Comparison of ENCODE assay signal across 28 mouse cellular contexts in the genomic region with DNA sequence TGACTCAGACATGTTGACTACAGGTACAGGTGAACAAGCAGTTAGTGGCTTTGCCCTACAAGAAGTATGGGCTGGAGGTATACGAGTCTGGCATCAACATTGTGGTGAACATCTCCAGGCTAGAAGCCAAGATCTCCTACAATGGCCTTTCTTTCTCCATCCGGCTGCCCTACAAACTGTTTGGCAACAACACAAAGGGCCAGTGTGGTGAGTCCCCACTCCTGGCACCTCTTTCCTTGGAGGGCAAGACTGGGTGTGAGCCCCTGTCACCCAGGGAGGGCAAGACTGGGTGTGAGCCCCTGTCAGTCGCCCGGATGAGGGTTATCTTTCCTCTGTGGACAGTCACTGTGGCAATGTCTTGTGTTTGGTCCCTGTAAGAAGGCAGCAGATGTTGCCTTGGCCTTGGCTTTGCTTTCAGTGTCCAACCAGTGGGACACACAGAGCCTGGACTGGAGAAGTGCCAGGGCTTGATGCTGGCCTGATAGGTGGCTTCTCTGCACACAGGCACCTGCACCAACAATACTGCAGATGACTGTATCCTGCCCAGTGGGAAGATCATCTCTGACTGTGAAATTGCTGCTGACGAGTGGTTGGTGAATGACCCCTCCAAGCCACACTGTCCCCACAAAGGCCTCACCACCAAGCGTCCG. TPM values are rescaled to one million over a fixed set of nuclear protein-coding genes. Genes with fewer than 3 reads are reported as not detected.
DNase-seq lines count a peak whose midpoint lies in the region; ATAC-seq and TF ChIP-seq lines count a peak whose summit lies in the region.
"Had no signal": no experiment of that assay in that cellular context is flagged by ENCODE, and none has a peak within 500 bp of the region (broad histone marks: within the 10 kb centered on the region; RNA-seq: fewer than 3 reads in every experiment).

No protein-coding gene starts in this region.

- no peaks in the 10 kb centered on the region for H3K36me3 ChIP-seq in hindbrain, postnatal 0 days (ENCODE audit: insufficient read depth, low read length)
- no peaks in the 10 kb centered on the region for H3K36me3 ChIP-seq in hindbrain, embryonic 13.5 days
- no peaks in the 10 kb centered on the region for H3K36me3 ChIP-seq in hindbrain, embryonic 11.5 days (ENCODE audit: control insufficient read depth, insufficient read depth, low read length)
- H3K36me3 ChIP-seq: embryonic facial prominence, embryonic 15.5 days; forebrain, embryonic 10.5 days; heart, embryonic 12.5 days; hindbrain, embryonic 12.5 days; intestine, embryonic 15.5 days had no signal

- no peak overlapping the region for H3K4me3 ChIP-seq in hindbrain, postnatal 0 days (ENCODE audit: low read length)
- H3K4me3 ChIP-seq in hindbrain, embryonic 13.5 days = no peak overlapping the region
- H3K4me3 ChIP-seq in hindbrain, embryonic 11.5 days (ENCODE audit: low read depth, low read length) = no peak overlapping the region
- H3K4me3 ChIP-seq: embryonic facial prominence, embryonic 15.5 days; erythroblast, embryonic 14.5 days; forebrain, embryonic 10.5 days; gastrocnemius, adult 2 months; heart, embryonic 12.5 days; hindbrain, embryonic 12.5 days; intestine, embryonic 15.5 days had no signal

- no peak for TF ChIP-seq CTCF in hindbrain, postnatal 0 days (IDR thresholded peaks at IDR 0.05; ENCODE audit: low read depth)

- H3K4me2 ChIP-seq in hindbrain, postnatal 0 days (ENCODE audit: low read depth, low read length) = no peak overlapping the region
- H3K4me2 ChIP-seq in hindbrain, embryonic 13.5 days = no peak overlapping the region
- H3K4me2 ChIP-seq in hindbrain, embryonic 11.5 days (replicated peaks; ENCODE audit: low read depth, low read length) = no peak overlapping the region
- H3K4me2 ChIP-seq: embryonic facial prominence, embryonic 15.5 days; heart, embryonic 12.5 days; hindbrain, embryonic 12.5 days; intestine, embryonic 15.5 days had no signal

- no peak overlapping the region for H3K9ac ChIP-seq in hindbrain, postnatal 0 days (replicated peaks; ENCODE audit: low read length)
- H3K9ac ChIP-seq in hindbrain, embryonic 13.5 days = no peak overlapping the region
- H3K9ac ChIP-seq in hindbrain, embryonic 11.5 days (ENCODE audit: low read depth, low read length) = no peak overlapping the region
- H3K9ac ChIP-seq: embryonic facial prominence, embryonic 15.5 days; heart, embryonic 12.5 days; hindbrain, embryonic 12.5 days; intestine, embryonic 15.5 days had no signal

- no peaks in the 10 kb centered on the region for H3K27me3 ChIP-seq in hindbrain, postnatal 0 days (ENCODE audit: insufficient read depth, low read length)
- H3K27me3 ChIP-seq in hindbrain, embryonic 13.5 days = 0 out of 2 replicates have a peak, but pooled peaks cover 5% of the 10 kb centered on the region
- H3K27me3 ChIP-seq in hindbrain, embryonic 11.5 days (ENCODE audit: control insufficient read depth, insufficient read depth, low read length) = no peaks in the 10 kb centered on the region
- H3K27me3 ChIP-seq: embryonic facial prominence, embryonic 15.5 days; heart, embryonic 12.5 days; hindbrain, embryonic 12.5 days; intestine, embryonic 15.5 days; Patski had no signal

- H3K27ac ChIP-seq in hindbrain, postnatal 0 days = no peak overlapping the region
- no peak overlapping the region for H3K27ac ChIP-seq in hindbrain, embryonic 13.5 days
- no peak overlapping the region for H3K27ac ChIP-seq in hindbrain, embryonic 11.5 days (ENCODE audit: low read depth, low read length)
- H3K27ac ChIP-seq: embryonic facial prominence, embryonic 15.5 days; forebrain, embryonic 10.5 days; gastrocnemius, adult 2 months; hindbrain, embryonic 12.5 days; intestine, embryonic 15.5 days had no signal

- WGBS in hindbrain, postnatal 0 days = 76% methylated on average over 7 of the region's 7 CpGs
- 90% methylated on average over 7 of the region's 7 CpGs for WGBS in hindbrain, embryonic 13.5 days
- WGBS in hindbrain, embryonic 11.5 days = 90% methylated on average over 7 of the region's 7 CpGs

- no peaks in the 10 kb centered on the region for H3K4me1 ChIP-seq in hindbrain, postnatal 0 days (ENCODE audit: insufficient read depth, low read length)
- H3K4me1 ChIP-seq in hindbrain, embryonic 13.5 days (replicated peaks) = no peaks in the 10 kb centered on the region
- H3K4me1 ChIP-seq in hindbrain, embryonic 11.5 days (replicated peaks; ENCODE audit: control insufficient read depth, insufficient read depth, low read length) = no peaks in the 10 kb centered on the region
- H3K4me1 ChIP-seq: embryonic facial prominence, embryonic 15.5 days; forebrain, embryonic 10.5 days; heart, embryonic 12.5 days; hindbrain, embryonic 12.5 days; intestine, embryonic 15.5 days had no signal

- DNase-seq in cerebellum, adult 9-11 months = peak; percentile 10
- DNase-seq in cerebellum, postnatal 4 days (ENCODE audit: low spot score in 2 of 2) = no peak
- peak; percentile 9 for DNase-seq in hindbrain, postnatal 0 days (ENCODE audit: low spot score)
- peak; percentile 35 for DNase-seq in layer of hippocampus, adult 9-11 months
- no peak for DNase-seq in layer of hippocampus, postnatal 14 days (ENCODE audit: low spot score in 2 of 2)
- DNase-seq in Muller cell, postnatal 12 days (ENCODE audit: inconsistent ontology term) = peak; percentile 71
- no peak for DNase-seq in hindbrain, embryonic 11.5 days (ENCODE audit: low spot score)
- DNase-seq: adrenal gland, postnatal 14 days; embryo, embryonic 11 days; gastrocnemius, adult 2 months; gastrocnemius, postnatal 25 days had no signal

- ATAC-seq in hindbrain, postnatal 0 days = no peak
- ATAC-seq in hindbrain, embryonic 13.5 days (ENCODE audit: low FRiP score) = no peak
- no peak for ATAC-seq in hindbrain, embryonic 11.5 days (ENCODE audit: low FRiP score)
- ATAC-seq: activated CD4-positive, CD25-positive, alpha-beta regulatory T cell, adult 4 months; forebrain, embryonic 14.5 days; intestine, embryonic 15.5 days; Patski had no signal

- no peaks in the 10 kb centered on the region for H3K9me3 ChIP-seq in hindbrain, postnatal 0 days (ENCODE audit: low read length)
- no peaks in the 10 kb centered on the region for H3K9me3 ChIP-seq in hindbrain, embryonic 13.5 days
- H3K9me3 ChIP-seq in hindbrain, embryonic 11.5 days (ENCODE audit: control insufficient read depth, low read length) = no peaks in the 10 kb centered on the region
- H3K9me3 ChIP-seq: embryonic facial prominence, embryonic 15.5 days; forebrain, embryonic 10.5 days; heart, embryonic 12.5 days; hindbrain, embryonic 12.5 days; intestine, embryonic 15.5 days had no signal

RNA-seq across cellular contexts. Expression of gene Muc5ac, which starts 41.2 kb away (rescaled TPM):
- not detected in 2 replicates for total RNA-seq in hindbrain, postnatal 0 days (2014; rRNA removed)
- polyA plus RNA-seq in hindbrain, postnatal 0 days (2015; fragmentation: Nextera tagmentation; extraction: Ambion mirVana) = not detected in 2 replicates
- not detected in 2 replicates for polyA plus RNA-seq in hindbrain, embryonic 13.5 days (2015; fragmentation: Nextera tagmentation; extraction: Ambion mirVana)
- not detected for total RNA-seq in layer of hippocampus, postnatal 14 days (2021)
- polyA plus RNA-seq in hindbrain, embryonic 11.5 days (2014; fragmentation: Nextera tagmentation; extraction: Ambion mirVana) = not detected in 2 replicates
- total RNA-seq: adrenal gland, adult 18-20 months; adrenal gland, postnatal 14 days; common myeloid progenitor, adult 5-6 weeks; gastrocnemius, adult 2 months; gastrocnemius, postnatal 25 days; granulocyte monocyte progenitor cell, adult 5-6 weeks; heart, adult 8-10 months; heart, postnatal 25 days; MEL had no signal
- polyA plus RNA-seq: activated CD4-positive, CD25-positive, alpha-beta regulatory T cell, adult 4 months; embryonic facial prominence, embryonic 11.5 days; erythroblast, embryonic 14.5 days; forebrain, embryonic 10.5 days; forebrain, embryonic 14.5 days; heart, embryonic 12.5 days; hindbrain, embryonic 12.5 days; intestine, embryonic 15.5 days had no signal

RNA-seq across cellular contexts. Expression of gene Muc2, which starts 57.4 kb away (rescaled TPM):
- total RNA-seq in hindbrain, postnatal 0 days (2014; rRNA removed) = 0.83 and 1.3 TPM in 2 replicates
- 0.20 and 0.91 TPM in 2 replicates for polyA plus RNA-seq in hindbrain, postnatal 0 days (2015; fragmentation: Nextera tagmentation; extraction: Ambion mirVana)
- 0.14 and 0.38 TPM in 2 replicates for polyA plus RNA-seq in hindbrain, embryonic 13.5 days (2015; fragmentation: Nextera tagmentation; extraction: Ambion mirVana)
- total RNA-seq in layer of hippocampus, postnatal 14 days (2021) = 1 to 10 TPM in 1 of 2 experiments, under 1 TPM in 1; 0.83 to 1.2 TPM
- polyA plus RNA-seq in hindbrain, embryonic 11.5 days (2014; fragmentation: Nextera tagmentation; extraction: Ambion mirVana) = 0.07 and 0.32 TPM in 2 replicates
- total RNA-seq: common myeloid progenitor, adult 5-6 weeks; granulocyte monocyte progenitor cell, adult 5-6 weeks; heart, adult 8-10 months; heart, postnatal 25 days; MEL had no signal
- polyA plus RNA-seq: activated CD4-positive, CD25-positive, alpha-beta regulatory T cell, adult 4 months; embryonic facial prominence, embryonic 11.5 days; forebrain, embryonic 10.5 days; forebrain, embryonic 14.5 days had no signal

Comparison
In these comparisons a context has a peak if more than half of its experiments do, and no peak if none do; other contexts are left out.
1. DNase-seq: peak in cerebellum, adult 9-11 months (single experiment), hindbrain, postnatal 0 days (single experiment), layer of hippocampus, adult 9-11 months (single experiment) and Muller cell, postnatal 12 days (single experiment); none in cerebellum, postnatal 4 days (0 of 2), layer of hippocampus, postnatal 14 days (0 of 2) and hindbrain, embryonic 11.5 days (single experiment).